Mouse (Mus musculus) midbrain, embryonic 11.5 days (tissue): ENCODE data around the gene Tpcn1. TPM values are rescaled to one million over a fixed set of nuclear protein-coding genes. Genes with fewer than 3 reads are reported as not detected.

Experiments used
- ATAC-seq: fragments of 200-750 bp; cut with Nextera tagmentation; 2 replicates; pipeline ENCODE4 v1.8.0; 2017; ENCODE audit warnings: moderate TSS enrichment, moderate library complexity; ENCODE audit not compliant: low FRiP score
- DNase-seq: peaks from one replicate; pipeline ENCODE4 v3.0.0; 2015; ENCODE audit warnings: low spot score; ENCODE audit errors: missing footprints
- H3K27ac ChIP-seq: fragments of 300-500 bp; sonication (generic); 2 replicates; pipeline ENCODE4 v1.5.1; 2014; ENCODE audit warnings: low read depth, low read length
- H3K27me3 ChIP-seq: fragments of 300-500 bp; sonication (generic); 2 replicates; pipeline ENCODE4 v1.6.1; 2014; ENCODE audit warnings: mild to moderate bottlenecking, low read length, moderate library complexity, mixed read lengths; ENCODE audit not compliant: control insufficient read depth, insufficient read depth
- H3K36me3 ChIP-seq: fragments of 300-500 bp; sonication (generic); 2 replicates; pipeline ENCODE4 v1.6.1; 2014; ENCODE audit warnings: mild to moderate bottlenecking, low read length, moderate library complexity, mixed read lengths; ENCODE audit not compliant: control insufficient read depth, insufficient read depth
- H3K4me1 ChIP-seq: fragments of 300-500 bp; sonication (generic); 2 replicates; pipeline ENCODE4 v1.6.1; 2014; ENCODE audit warnings: low read length; ENCODE audit not compliant: control insufficient read depth, insufficient read depth
- H3K4me2 ChIP-seq: fragments of 300-500 bp; sonication (generic); 2 replicates; pipeline ENCODE4 v1.6.1; 2014; ENCODE audit warnings: mild to moderate bottlenecking, moderate library complexity
- H3K4me3 ChIP-seq: fragments of 300-500 bp; sonication (generic); 2 replicates; pipeline ENCODE4 v1.5.1; 2014; ENCODE audit warnings: low read depth, low read length
- H3K9ac ChIP-seq: fragments of 300-500 bp; sonication (generic); 2 replicates; pipeline ENCODE4 v1.6.1; 2014; ENCODE audit warnings: low read length
- H3K9me3 ChIP-seq: fragments of 300-500 bp; sonication (generic); 2 replicates; pipeline ENCODE4 v1.6.1; 2016; ENCODE audit warnings: low read length; ENCODE audit not compliant: control insufficient read depth
- WGBS: fragments of 180-500 bp; shearing (Covaris S2); extraction: QIAGEN DNeasy Blood & Tissue Kit; methylation state at CpG from one replicate; pipeline ENCODE4 v1.1.7; 2014; 5-methylcytosine and 5-hydroxymethylcytosine counted together
- polyA plus RNA-seq: library from polyadenylated mRNA; unstranded; fragments of >200 nt; fragmentation: Nextera tagmentation; extraction: Ambion mirVana; gene quantifications from 2 replicates; pipeline ENCODE4 v1.2.1, GENCODE M21; 2014

Gene Tpcn1
- polyA plus RNA-seq, 1 experiment from 2014 or later, result 10.8 TPM

- Histone ChIP-seq H3K27ac (no peak overlapping the region), H3K9ac (no peak overlapping the region), H3K4me3 (no peak overlapping the region), H3K4me1 (no peaks in the 10 kb centered on the region), H3K4me2 (no peak overlapping the region), H3K9me3 (no peaks in the 10 kb centered on the region), H3K36me3 (peaks cover 3% of the 10 kb centered on the region; the same call in 1 of the 2 replicates), H3K27me3 (no peaks in the 10 kb centered on the region)
- no peak for DNase-seq
- ATAC-seq, result no peak
- WGBS, result 88% methylated on average over 13 of the region's 13 CpGs
Observed at GRCm38 (mm10) chr5:120495703-120496226, 92.7 kb downstream of the Tpcn1 start.

- H3K4me1 ChIP-seq, result no peaks in the 10 kb centered on the region
- DNase-seq, result no peak
- H3K27ac ChIP-seq, result no peak overlapping the region
- no peak overlapping the region for H3K4me3 ChIP-seq
- no peak for ATAC-seq
- H3K4me2 ChIP-seq, result no peak overlapping the region
- H3K9ac ChIP-seq, result no peak overlapping the region
- H3K9me3 ChIP-seq, result no peaks in the 10 kb centered on the region
- H3K36me3 ChIP-seq, result peaks cover 3% of the 10 kb centered on the region; the same call in 1 of the 2 replicates
- 85% methylated on average over 10 of the region's 10 CpGs for WGBS
- H3K27me3 ChIP-seq, result no peaks in the 10 kb centered on the region
Observed at GRCm38 (mm10) chr5:120495064-120495702, 93.3 kb downstream of the Tpcn1 start.

GRCm38 (mm10) chr5:120493873-120494395 lies 94.5 kb downstream of the Tpcn1 start:
- H3K4me3 ChIP-seq, result no peak overlapping the region
- peaks cover 3% of the 10 kb centered on the region; the same call in 1 of the 2 replicates for H3K36me3 ChIP-seq
- H3K27me3 ChIP-seq, result no peaks in the 10 kb centered on the region
- H3K4me1 ChIP-seq, result no peaks in the 10 kb centered on the region
- no peak overlapping the region for H3K4me2 ChIP-seq
- no peak overlapping the region for H3K27ac ChIP-seq
- no peak overlapping the region for H3K9ac ChIP-seq
- DNase-seq, result no peak
- 93% methylated on average over 9 of the region's 9 CpGs for WGBS
- no peak for ATAC-seq
- H3K9me3 ChIP-seq, result no peaks in the 10 kb centered on the region

GRCm38 (mm10) chr5:120493440-120493839 lies 95.0 kb downstream of the Tpcn1 start:
- Histone ChIP-seq H3K9ac (no peak overlapping the region), H3K4me2 (no peak overlapping the region), H3K27me3 (no peaks in the 10 kb centered on the region), H3K9me3 (no peaks in the 10 kb centered on the region), H3K36me3 (peaks cover 3% of the 10 kb centered on the region; the same call in 1 of the 2 replicates), H3K4me1 (no peaks in the 10 kb centered on the region), H3K4me3 (no peak overlapping the region), H3K27ac (no peak overlapping the region)
- ATAC-seq (no peak), DNase-seq (no peak)
- WGBS, result 95% methylated on average over 6 of the region's 6 CpGs

GRCm38 (mm10) chr5:120492437-120492836 lies 96.0 kb downstream of the Tpcn1 start:
- no peak overlapping the region for H3K9ac ChIP-seq
- H3K27me3 ChIP-seq, result no peaks in the 10 kb centered on the region
- DNase-seq (peak; percentile 90), ATAC-seq (no peak)
- 0 out of 2 replicates have a peak, but pooled peaks cover 3% of the 10 kb centered on the region for H3K36me3 ChIP-seq
- H3K4me3 ChIP-seq, result no peak overlapping the region
- no peak overlapping the region for H3K27ac ChIP-seq
- H3K9me3 ChIP-seq, result no peaks in the 10 kb centered on the region
- no peak overlapping the region for H3K4me2 ChIP-seq
- 61% methylated on average over 11 of the region's 11 CpGs for WGBS
- H3K4me1 ChIP-seq, result no peaks in the 10 kb centered on the region

- ATAC-seq (no peak), DNase-seq (no peak)
- Histone ChIP-seq H3K9ac (no peak overlapping the region), H3K27me3 (no peaks in the 10 kb centered on the region), H3K4me3 (no peak overlapping the region), H3K4me2 (no peak overlapping the region), H3K4me1 (no peaks in the 10 kb centered on the region), H3K9me3 (no peaks in the 10 kb centered on the region), H3K36me3 (peaks cover 3% of the 10 kb centered on the region; the same call in 1 of the 2 replicates), H3K27ac (no peak overlapping the region)
- WGBS, result 90% methylated on average over 8 of the region's 8 CpGs
Observed at GRCm38 (mm10) chr5:120490679-120491192, 97.7 kb downstream of the Tpcn1 start.

GRCm38 (mm10) chr5:120487844-120488243 lies 100.6 kb downstream of the Tpcn1 start:
- ATAC-seq, result no peak
- Histone ChIP-seq H3K4me1 (no peaks in the 10 kb centered on the region), H3K9ac (no peak overlapping the region)

More at GRCm38 (mm10) chr5:120487844-120488243, 100.6 kb downstream of the Tpcn1 start:
- no peaks in the 10 kb centered on the region for H3K9me3 ChIP-seq
- DNase-seq, result no peak
- WGBS, result 87% methylated on average over 8 of the region's 8 CpGs
- H3K27me3 ChIP-seq, result no peaks in the 10 kb centered on the region
- no peak overlapping the region for H3K4me2 ChIP-seq
- H3K27ac ChIP-seq, result no peak overlapping the region
- H3K36me3 ChIP-seq, result peaks cover 3% of the 10 kb centered on the region; the same call in 1 of the 2 replicates
- H3K4me3 ChIP-seq, result no peak overlapping the region
